Mouse (Mus musculus): Measurements from ENCODE around the gene Als2cr12. TPM values are rescaled to one million over a fixed set of nuclear protein-coding genes. Genes with fewer than 3 reads are reported as not detected.
"Not testable (repeated sequence)": the region's sequence is repeated elsewhere in the genome, so short reads cannot be mapped to it uniquely, and the experiment has no call there.

The Als2cr12 gene
- polyA plus RNA-seq, 1 experiment = not detected

GRCm38 (mm10) chr1:58617076-58617475 is 78.7 kb downstream of the Als2cr12 start:
- H3K27ac ChIP-seq (ENCODE audit: control insufficient read depth, insufficient read depth, low read depth, low read length, poor library complexity) = no peak overlapping the region
- no peaks in the 10 kb centered on the region for H3K4me1 ChIP-seq (ENCODE audit: control insufficient read depth, insufficient read depth, low read length)
- no peak overlapping the region for H3K4me3 ChIP-seq (replicated peaks; ENCODE audit: control insufficient read depth, low read depth, low read length)
- no peak for TF ChIP-seq CTCF (IDR thresholded peaks at IDR 0.05; ENCODE audit: control insufficient read depth, insufficient read depth, low read length)
- TF ChIP-seq POLR2A (IDR thresholded peaks at IDR 0.05; ENCODE audit: borderline replicate concordance, control insufficient read depth, low read depth, low read length) = no peak
- WGBS = 79% methylated on average over 5 of the region's 5 CpGs

- no peak overlapping the region for H3K27ac ChIP-seq (ENCODE audit: control insufficient read depth, insufficient read depth, low read depth, low read length, poor library complexity)
- 68% methylated on average over 3 of the region's 3 CpGs for WGBS
- no peak for TF ChIP-seq CTCF (IDR thresholded peaks at IDR 0.05; ENCODE audit: control insufficient read depth, insufficient read depth, low read length)
- TF ChIP-seq POLR2A (IDR thresholded peaks at IDR 0.05; ENCODE audit: borderline replicate concordance, control insufficient read depth, low read depth, low read length) = no peak
- no peak overlapping the region for H3K4me3 ChIP-seq (replicated peaks; ENCODE audit: control insufficient read depth, low read depth, low read length)
- H3K4me1 ChIP-seq (ENCODE audit: control insufficient read depth, insufficient read depth, low read length) = no peaks in the 10 kb centered on the region
Observed at GRCm38 (mm10) chr1:58616176-58616575, 79.6 kb downstream of the Als2cr12 start.

DNA sequence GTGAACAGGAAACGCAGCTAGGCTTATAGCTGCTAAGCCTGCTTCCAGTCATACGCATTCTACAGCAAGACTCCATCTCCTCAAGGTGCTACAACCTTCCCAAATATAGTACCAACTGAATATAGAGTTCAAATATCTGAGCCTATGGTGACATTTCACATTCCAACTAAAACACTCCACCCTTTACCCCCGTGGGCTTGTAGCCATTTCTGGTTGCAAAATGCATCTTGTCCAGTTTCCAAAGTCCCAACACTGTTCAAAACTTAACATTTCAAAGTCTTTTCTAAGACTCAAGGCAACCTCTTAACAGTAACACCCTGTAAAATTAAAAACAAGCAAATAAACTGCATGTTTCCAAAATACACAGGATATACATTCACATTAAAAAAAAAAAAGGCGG is 80.6 kb downstream of the Als2cr12 start:
- WGBS = 69% methylated on average over 4 of the region's 4 CpGs
- no peak overlapping the region for H3K4me3 ChIP-seq (replicated peaks; ENCODE audit: control insufficient read depth, low read depth, low read length)

GRCm38 (mm10) chr1:58614424-58614823 is 81.4 kb downstream of the Als2cr12 start:
- no peak overlapping the region for H3K27ac ChIP-seq (ENCODE audit: control insufficient read depth, insufficient read depth, low read depth, low read length, poor library complexity)
- TF ChIP-seq POLR2A (IDR thresholded peaks at IDR 0.05; ENCODE audit: borderline replicate concordance, control insufficient read depth, low read depth, low read length) (no peak), CTCF (IDR thresholded peaks at IDR 0.05; ENCODE audit: control insufficient read depth, insufficient read depth, low read length) (no peak)
- WGBS = 68% methylated on average over 3 of the region's 3 CpGs
- no peak overlapping the region for H3K4me3 ChIP-seq (replicated peaks; ENCODE audit: control insufficient read depth, low read depth, low read length)
- no peaks in the 10 kb centered on the region for H3K4me1 ChIP-seq (ENCODE audit: control insufficient read depth, insufficient read depth, low read length)

More for the DNA sequence above, 80.6 kb downstream of the Als2cr12 start:
- no peak for TF ChIP-seq CTCF (IDR thresholded peaks at IDR 0.05; ENCODE audit: control insufficient read depth, insufficient read depth, low read length)
- TF ChIP-seq POLR2A (IDR thresholded peaks at IDR 0.05; ENCODE audit: borderline replicate concordance, control insufficient read depth, low read depth, low read length) = no peak
- no peak overlapping the region for H3K27ac ChIP-seq (ENCODE audit: control insufficient read depth, insufficient read depth, low read depth, low read length, poor library complexity)
- no peaks in the 10 kb centered on the region for H3K4me1 ChIP-seq (ENCODE audit: control insufficient read depth, insufficient read depth, low read length)

DNA sequence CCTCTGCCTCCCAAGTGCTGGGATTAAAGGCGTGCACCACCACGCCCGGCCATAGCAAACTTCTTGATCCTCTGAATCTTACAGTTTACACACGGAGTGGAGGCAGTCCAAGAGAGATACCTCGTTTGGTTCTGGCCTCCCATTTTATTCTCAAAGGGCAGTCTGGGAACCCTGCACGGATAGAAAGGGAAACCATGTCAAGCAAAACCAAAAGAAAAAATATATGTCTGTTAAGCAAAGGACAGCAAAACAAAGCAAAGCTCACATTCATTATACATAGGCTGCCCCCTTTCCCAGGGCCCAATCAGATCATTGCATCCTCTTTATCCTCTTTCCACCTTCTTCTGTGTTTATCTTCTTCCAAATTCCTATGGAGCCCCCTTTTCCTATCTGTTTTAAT is 82.0 kb downstream of the Als2cr12 start:
- H3K27ac ChIP-seq (ENCODE audit: control insufficient read depth, insufficient read depth, low read depth, low read length, poor library complexity) = no peak overlapping the region
- TF ChIP-seq POLR2A (IDR thresholded peaks at IDR 0.05; ENCODE audit: borderline replicate concordance, control insufficient read depth, low read depth, low read length) (no peak), CTCF (IDR thresholded peaks at IDR 0.05; ENCODE audit: control insufficient read depth, insufficient read depth, low read length) (no peak)
- 82% methylated on average over 6 of the region's 6 CpGs for whole genome bisulfite sequencing

DNA sequence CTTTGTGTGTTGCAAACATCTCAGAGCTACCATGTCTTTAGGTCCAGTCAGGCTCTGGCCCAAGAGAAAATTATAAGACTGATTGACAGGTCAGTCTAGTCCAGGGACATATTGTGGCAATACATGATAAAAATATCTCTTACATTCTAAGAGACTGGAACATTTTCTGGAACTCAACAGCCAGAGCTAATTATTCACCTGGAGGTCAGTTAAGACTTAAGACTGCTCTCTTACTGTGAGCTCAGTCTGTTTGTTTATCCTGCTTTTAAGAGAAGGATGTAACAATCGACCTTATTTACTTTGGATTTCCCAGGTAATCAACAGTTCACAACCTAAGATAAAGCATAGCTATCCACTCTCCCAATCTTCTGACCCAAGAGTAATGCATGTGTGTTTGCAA is 85.2 kb downstream of the Als2cr12 start:
- Histone ChIP-seq H3K27ac (ENCODE audit: control insufficient read depth, insufficient read depth, low read depth, low read length, poor library complexity) (no peak overlapping the region), H3K4me3 (replicated peaks; ENCODE audit: control insufficient read depth, low read depth, low read length) (no peak overlapping the region), H3K4me1 (ENCODE audit: control insufficient read depth, insufficient read depth, low read length) (no peaks in the 10 kb centered on the region)
- 49% methylated on average over 1 of the region's 1 CpGs for WGBS
- TF ChIP-seq POLR2A (IDR thresholded peaks at IDR 0.05; ENCODE audit: borderline replicate concordance, control insufficient read depth, low read depth, low read length) = no peak
- TF ChIP-seq CTCF (IDR thresholded peaks at IDR 0.05; ENCODE audit: control insufficient read depth, insufficient read depth, low read length) = no peak

More for the DNA sequence above, 82.0 kb downstream of the Als2cr12 start:
- Histone ChIP-seq H3K4me3 (replicated peaks; ENCODE audit: control insufficient read depth, low read depth, low read length) (no peak overlapping the region), H3K4me1 (ENCODE audit: control insufficient read depth, insufficient read depth, low read length) (no peaks in the 10 kb centered on the region)

GRCm38 (mm10) chr1:58610166-58610565 is 85.6 kb downstream of the Als2cr12 start:
- WGBS = 67% methylated on average over 1 of the region's 1 CpGs
- TF ChIP-seq CTCF (IDR thresholded peaks at IDR 0.05; ENCODE audit: control insufficient read depth, insufficient read depth, low read length) (no peak), POLR2A (IDR thresholded peaks at IDR 0.05; ENCODE audit: borderline replicate concordance, control insufficient read depth, low read depth, low read length) (no peak)

GRCm38 (mm10) chr1:58609591-58609990 is 86.2 kb downstream of the Als2cr12 start:
- H3K4me1 ChIP-seq (ENCODE audit: control insufficient read depth, insufficient read depth, low read length); H3K27ac ChIP-seq (ENCODE audit: control insufficient read depth, insufficient read depth, low read depth, low read length, poor library complexity); H3K4me3 ChIP-seq (replicated peaks; ENCODE audit: control insufficient read depth, low read depth, low read length): not testable (repeated sequence)
- 86% methylated on average over 5 of the region's 5 CpGs for WGBS

More at GRCm38 (mm10) chr1:58610166-58610565, 85.6 kb downstream of the Als2cr12 start:
- Histone ChIP-seq H3K27ac (ENCODE audit: control insufficient read depth, insufficient read depth, low read depth, low read length, poor library complexity) (no peak overlapping the region), H3K4me1 (ENCODE audit: control insufficient read depth, insufficient read depth, low read length) (no peaks in the 10 kb centered on the region), H3K4me3 (replicated peaks; ENCODE audit: control insufficient read depth, low read depth, low read length) (no peak overlapping the region)

DNA sequence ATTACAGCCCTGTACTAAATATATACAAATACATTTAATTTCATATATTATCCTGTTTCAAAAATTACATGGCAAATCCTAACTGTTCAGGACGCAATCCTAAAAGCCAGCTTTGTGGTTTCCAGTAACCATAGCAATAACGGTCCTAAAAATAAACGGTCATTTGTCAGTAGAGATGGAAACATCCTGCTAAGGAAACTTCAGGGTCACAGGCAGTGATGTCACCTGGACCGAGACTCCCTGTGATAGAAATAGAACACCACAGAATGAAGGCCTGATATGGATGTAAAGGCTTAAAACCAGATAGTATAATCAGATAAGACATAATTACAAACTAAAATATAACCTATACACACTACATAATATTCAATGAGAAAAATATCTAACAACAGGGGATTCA is 92.1 kb downstream of the Als2cr12 start:
- H3K4me3 ChIP-seq (replicated peaks; ENCODE audit: control insufficient read depth, low read depth, low read length) = no peak overlapping the region
- no peak overlapping the region for H3K27ac ChIP-seq (ENCODE audit: control insufficient read depth, insufficient read depth, low read depth, low read length, poor library complexity)
- no peak for TF ChIP-seq POLR2A (IDR thresholded peaks at IDR 0.05; ENCODE audit: borderline replicate concordance, control insufficient read depth, low read depth, low read length)
- TF ChIP-seq CTCF (IDR thresholded peaks at IDR 0.05; ENCODE audit: control insufficient read depth, insufficient read depth, low read length) = no peak
- no peaks in the 10 kb centered on the region; the same call in 1 of the 2 replicates for H3K4me1 ChIP-seq (ENCODE audit: control insufficient read depth, insufficient read depth, low read length)
- 9% methylated on average over 4 of the region's 4 CpGs for WGBS
